Mouse (Mus musculus): Measurements from ENCODE around the gene Faf1.

GRCm38 (mm10) chr4:109929058-109929457, 252.7 kb downstream of the Faf1 start:
- TF ChIP-seq GATA1 (IDR thresholded peaks at IDR 0.05; ENCODE audit: borderline replicate concordance, low read length) (no peak), FLI1 (IDR thresholded peaks at IDR 0.05; ENCODE audit: low read length) (no peak)

All from megakaryocyte, embryonic 14.5 days (primary cell).